9 mouse cellular contexts compared by ENCODE assay signal in genomic region chrX:58038061-58039007, GRCm38 (mm10). TPM values are rescaled to one million over a fixed set of nuclear protein-coding genes. Genes with fewer than 3 reads are reported as not detected.
DNase-seq lines count a peak whose midpoint lies in the region; ATAC-seq lines count a peak whose summit lies in the region.
"Had no signal": no experiment of that assay in that cellular context is flagged by ENCODE, and none has a peak within 500 bp of the region (broad histone marks: within the 10 kb centered on the region; RNA-seq: fewer than 3 reads in every experiment).

No protein-coding gene starts in this region.

- H3K9me3 ChIP-seq in lung, embryonic 16.5 days (ENCODE audit: control insufficient read depth, low read length): no peaks in the 10 kb centered on the region
- H3K9me3 ChIP-seq in embryonic facial prominence, embryonic 15.5 days (replicated peaks): no peaks in the 10 kb centered on the region
- H3K9me3 ChIP-seq in liver, embryonic 12.5 days (replicated peaks): no peaks in the 10 kb centered on the region

- peaks cover 44% of the 10 kb centered on the region for H3K27me3 ChIP-seq in lung, embryonic 16.5 days (ENCODE audit: control insufficient read depth, insufficient read depth, low read depth, low read length)
- peaks cover 35% of the 10 kb centered on the region for H3K27me3 ChIP-seq in embryonic facial prominence, embryonic 15.5 days
- H3K27me3 ChIP-seq in liver, embryonic 12.5 days (replicated peaks): peaks cover 55% of the 10 kb centered on the region

- ATAC-seq in lung, embryonic 16.5 days (ENCODE audit: low read depth): peak; percentile 47; the same call in 1 of the 2 replicates
- peak; percentile 39; the same call in 1 of the 2 replicates for ATAC-seq in embryonic facial prominence, embryonic 15.5 days (ENCODE audit: insufficient number of reproducible peaks, low FRiP score, low TSS enrichment, low read depth)
- no peak for ATAC-seq in liver, embryonic 12.5 days
- ATAC-seq in granulocyte monocyte progenitor cell, adult 5-6 weeks (replicated peaks; ENCODE audit: poor library complexity, severe bottlenecking): no peak

- no peak overlapping the region for H3K27ac ChIP-seq in lung, embryonic 16.5 days (ENCODE audit: low read length)
- no peak overlapping the region for H3K27ac ChIP-seq in embryonic facial prominence, embryonic 15.5 days (replicated peaks)
- H3K27ac ChIP-seq in liver, embryonic 12.5 days: no peak overlapping the region

- peak overlapping the region; percentile 34 for H3K4me3 ChIP-seq in lung, embryonic 16.5 days (ENCODE audit: low read length)
- H3K4me3 ChIP-seq in embryonic facial prominence, embryonic 15.5 days (replicated peaks): peak overlapping the region; percentile 37
- peak overlapping the region; percentile 21; the same call in 1 of the 2 replicates for H3K4me3 ChIP-seq in liver, embryonic 12.5 days

- peak overlapping the region; percentile 47 for H3K4me2 ChIP-seq in lung, embryonic 16.5 days (ENCODE audit: low read depth, low read length)
- H3K4me2 ChIP-seq in embryonic facial prominence, embryonic 15.5 days (replicated peaks): peak overlapping the region; percentile 49
- H3K4me2 ChIP-seq in liver, embryonic 12.5 days: peak overlapping the region; percentile 37

- H3K36me3 ChIP-seq in lung, embryonic 16.5 days (ENCODE audit: control insufficient read depth, insufficient read depth, low read length): no peaks in the 10 kb centered on the region
- H3K36me3 ChIP-seq in embryonic facial prominence, embryonic 15.5 days: no peaks in the 10 kb centered on the region
- no peaks in the 10 kb centered on the region for H3K36me3 ChIP-seq in liver, embryonic 12.5 days

- H3K9ac ChIP-seq in lung, embryonic 16.5 days (ENCODE audit: low read length): no peak overlapping the region
- H3K9ac ChIP-seq in embryonic facial prominence, embryonic 15.5 days: no peak overlapping the region
- H3K9ac ChIP-seq in liver, embryonic 12.5 days: no peak overlapping the region

- DNase-seq in lung, adult 18-20 months: no peak
- DNase-seq in testis, postnatal 14 days (ENCODE audit: low spot score): peak; percentile 19
- DNase-seq in kidney, adult 8-10 months: no peak
- no peak for DNase-seq in lung, postnatal 14 days

- 27% methylated on average over 63 of the region's 70 CpGs for WGBS in lung, embryonic 16.5 days
- 20% methylated on average over 67 of the region's 70 CpGs for WGBS in embryonic facial prominence, embryonic 15.5 days
- WGBS in liver, embryonic 12.5 days (ENCODE audit: insufficient replicate concordance): 11% methylated on average over 64 of the region's 70 CpGs

- no peaks in the 10 kb centered on the region for H3K4me1 ChIP-seq in lung, embryonic 16.5 days (replicated peaks; ENCODE audit: control insufficient read depth, insufficient read depth, low read length)
- no peaks in the 10 kb centered on the region for H3K4me1 ChIP-seq in embryonic facial prominence, embryonic 15.5 days
- H3K4me1 ChIP-seq in liver, embryonic 12.5 days: no peaks in the 10 kb centered on the region

RNA-seq across cellular contexts. Expression of gene Zic3, which starts 15.8 kb away (rescaled TPM):
- 0.11 TPM in 1 of 2 replicates, not detected in the other for polyA plus RNA-seq in lung, embryonic 16.5 days (2015; fragmentation: Nextera tagmentation; extraction: Ambion mirVana)
- 0.51 and 0.99 TPM in 2 replicates for polyA plus RNA-seq in embryonic facial prominence, embryonic 15.5 days (2015; fragmentation: Nextera tagmentation; extraction: Ambion mirVana)
- polyA plus RNA-seq in liver, embryonic 12.5 days (2016; fragmentation: Nextera tagmentation; extraction: Ambion mirVana): 0.08 TPM in 1 of 2 replicates, not detected in the other
- total RNA-seq in granulocyte monocyte progenitor cell, adult 5-6 weeks (2014; fragmentation: Nextera tagmentation): not detected in 2 replicates
- not detected in 2 replicates for total RNA-seq in granulocyte monocyte progenitor cell, adult 5-6 weeks (2017)
- polyA plus RNA-seq: liver, embryonic 16.5 days had no signal

Comparison
In these comparisons a context has a peak if more than half of its experiments do, and no peak if none do; other contexts are left out.
1. ATAC-seq: peak in lung, embryonic 16.5 days (single experiment) and embryonic facial prominence, embryonic 15.5 days (single experiment); none in liver, embryonic 12.5 days (single experiment) and granulocyte monocyte progenitor cell, adult 5-6 weeks (single experiment).
2. Peak in every context shown above with its lines, with median percentiles within 50 percentile points of each other: H3K4me2 ChIP-seq and H3K4me3 ChIP-seq.